Mouse (Mus musculus) stomach, postnatal 0 days (tissue): ENCODE measurements around the gene Ttc41.

Source experiments
- CTCF ChIP-seq: IDR thresholded peaks from 2 replicates; pipeline ENCODE4 v1.5.1; 2016; ENCODE audit warnings: antibody characterized with exemption, low read depth, mild to moderate bottlenecking, moderate library complexity
- EP300 ChIP-seq: optimal IDR thresholded peaks from 2 replicates; pipeline ENCODE3; 2016; ENCODE audit warnings: antibody characterized with exemption

- TF ChIP-seq CTCF: no peak
- TF ChIP-seq EP300: no peak
Observed at GRCm38 (mm10) chr10:86825871-86826522, 120.4 kb downstream of the Ttc41 start.
